ENCODE assay signal across 34 mouse cellular contexts in genomic region chr3:80818619-80819018, GRCm38 (mm10). TPM values are rescaled to one million over a fixed set of nuclear protein-coding genes. Genes with fewer than 3 reads are reported as not detected.
"Had no signal": no experiment of that assay in that cellular context is flagged by ENCODE, and none has a peak within 500 bp of the region (broad histone marks: within the 10 kb centered on the region; RNA-seq: fewer than 3 reads in every experiment).

No protein-coding gene starts in this region.

- H3K4me3 ChIP-seq: heart, embryonic 12.5 days; heart, embryonic 13.5 days; heart, embryonic 15.5 days; hindbrain, embryonic 10.5 days; hindbrain, embryonic 12.5 days; hindbrain, embryonic 13.5 days; hindbrain, embryonic 15.5 days; intestine, embryonic 15.5 days; kidney, embryonic 15.5 days; layer of hippocampus, adult 2 months had no signal

- H3K27ac ChIP-seq: heart, embryonic 13.5 days; heart, embryonic 15.5 days; hindbrain, embryonic 10.5 days; hindbrain, embryonic 12.5 days; hindbrain, embryonic 13.5 days; hindbrain, embryonic 14.5 days; hindbrain, embryonic 15.5 days; hindbrain, postnatal 0 days; intestine, embryonic 15.5 days; kidney, embryonic 15.5 days; kidney, postnatal 0 days; layer of hippocampus, adult 2 months had no signal

- ATAC-seq: hindbrain, embryonic 16.5 days; hindbrain, postnatal 0 days; inflammation-experienced regulatory T-cells, adult 6 months; intestine, embryonic 15.5 days; intestine, embryonic 16.5 days; intestine, postnatal 0 days had no signal

- DNase-seq: heart, postnatal 10 days; heart, postnatal 14 days; heart, postnatal 36 days; heart, postnatal 4 days; kidney, adult 11 months; kidney, adult 18-20 months; kidney, adult 2 months; kidney, adult 8-10 months; kidney, adult 9 months; kidney, postnatal 10 days; kidney, postnatal 14 days; kidney, postnatal 25 days; kidney, postnatal 36 days; kidney, postnatal 4 days; layer of hippocampus, adult 9-11 months; layer of hippocampus, postnatal 36 days had no signal

RNA-seq across cellular contexts. Expression of gene Gria2, which starts 16.0 kb away (rescaled TPM):
- total RNA-seq: heart, postnatal 25 days had no signal
